Mouse (Mus musculus) heart, embryonic 15.5 days (tissue): Measurements from ENCODE around the gene Adgra1. TPM values are rescaled to one million over a fixed set of nuclear protein-coding genes. Genes with fewer than 3 reads are reported as not detected.
A peak's percentile ranks its signal among the peaks of the same experiment; 100 is the strongest.

Experiments
- ATAC-seq: fragments of 200-750 bp; cut with Nextera tagmentation; replicated peaks from 2 replicates; pipeline ENCODE4 v1.8.0; 2017; ENCODE audit warnings: low read depth, moderate TSS enrichment; ENCODE audit not compliant: insufficient number of reproducible peaks, insufficient read depth, low FRiP score
- H3K27ac ChIP-seq: fragments of 300-500 bp; sonication (generic); 2 replicates; pipeline ENCODE4 v1.5.1; 2015; ENCODE audit warnings: mild to moderate bottlenecking, inconsistent platforms
- H3K27me3 ChIP-seq: fragments of 300-500 bp; sonication (generic); 2 replicates; pipeline ENCODE4 v1.6.1; 2015; ENCODE audit warnings: inconsistent platforms
- H3K36me3 ChIP-seq: fragments of 300-500 bp; sonication (generic); 2 replicates; pipeline ENCODE4 v1.6.1; 2015; ENCODE audit warnings: mild to moderate bottlenecking, inconsistent platforms
- H3K4me1 ChIP-seq: fragments of 300-500 bp; sonication (generic); replicated peaks from 2 replicates; pipeline ENCODE4 v1.6.1; 2015; ENCODE audit warnings: inconsistent platforms
- H3K4me2 ChIP-seq: fragments of 300-500 bp; sonication (generic); 2 replicates; pipeline ENCODE4 v1.6.1; 2015; ENCODE audit warnings: inconsistent platforms, mild to moderate bottlenecking, moderate library complexity
- H3K4me3 ChIP-seq: fragments of 300-500 bp; sonication (generic); 2 replicates; pipeline ENCODE4 v1.5.1; 2015; ENCODE audit warnings: mild to moderate bottlenecking, inconsistent platforms
- H3K9ac ChIP-seq: fragments of 300-500 bp; sonication (generic); 2 replicates; pipeline ENCODE4 v1.6.1; 2015; ENCODE audit warnings: mild to moderate bottlenecking, inconsistent platforms
- H3K9me3 ChIP-seq: fragments of 300-500 bp; sonication (generic); replicated peaks from 2 replicates; pipeline ENCODE4 v1.6.1; 2016; ENCODE audit warnings: inconsistent platforms
- WGBS: fragments of 180-500 bp; shearing (Covaris S2); methylation state at CpG from one replicate; pipeline ENCODE4 v1.1.7; 2015; ENCODE audit warnings: mixed read lengths; 5-methylcytosine and 5-hydroxymethylcytosine counted together
- polyA plus RNA-seq: library from polyadenylated mRNA; unstranded; fragments of >200 nt; fragmentation: Nextera tagmentation; extraction: Ambion mirVana; gene quantifications from 2 replicates; pipeline ENCODE4 v1.2.1, GENCODE M21; 2015

The Adgra1 gene
- polyA plus RNA-seq, 1 experiment from 2014 or later, result not detected

DNA sequence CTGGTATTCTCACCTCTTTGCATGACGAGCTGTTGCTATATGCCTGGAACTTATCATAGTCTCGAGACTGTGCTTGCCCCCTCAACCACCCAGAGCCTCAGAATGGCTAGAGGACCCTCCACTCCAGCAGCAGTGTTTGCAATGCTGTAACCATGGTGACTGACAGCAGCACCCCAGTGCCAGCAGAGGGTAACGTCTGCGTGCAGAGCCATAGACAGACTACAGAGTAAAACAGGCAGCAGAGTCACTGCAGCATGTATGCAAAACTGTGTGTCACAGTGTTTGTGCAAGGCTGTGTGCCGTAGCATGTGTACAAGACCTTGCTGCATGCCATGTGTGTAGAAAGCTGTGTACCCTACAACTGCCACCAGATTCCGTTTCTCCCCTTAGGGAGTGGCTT lies 75.5 kb downstream of the Adgra1 start:
- WGBS, result 39% methylated on average over 6 of the region's 6 CpGs
- Histone ChIP-seq H3K4me1 (peaks cover 5% of the 10 kb centered on the region), H3K27me3 (peaks cover 48% of the 10 kb centered on the region), H3K4me3 (no peak overlapping the region), H3K9ac (no peak overlapping the region), H3K9me3 (no peaks in the 10 kb centered on the region), H3K27ac (no peak overlapping the region), H3K36me3 (no peaks in the 10 kb centered on the region), H3K4me2 (no peak overlapping the region)
- ATAC-seq, result no peak

DNA sequence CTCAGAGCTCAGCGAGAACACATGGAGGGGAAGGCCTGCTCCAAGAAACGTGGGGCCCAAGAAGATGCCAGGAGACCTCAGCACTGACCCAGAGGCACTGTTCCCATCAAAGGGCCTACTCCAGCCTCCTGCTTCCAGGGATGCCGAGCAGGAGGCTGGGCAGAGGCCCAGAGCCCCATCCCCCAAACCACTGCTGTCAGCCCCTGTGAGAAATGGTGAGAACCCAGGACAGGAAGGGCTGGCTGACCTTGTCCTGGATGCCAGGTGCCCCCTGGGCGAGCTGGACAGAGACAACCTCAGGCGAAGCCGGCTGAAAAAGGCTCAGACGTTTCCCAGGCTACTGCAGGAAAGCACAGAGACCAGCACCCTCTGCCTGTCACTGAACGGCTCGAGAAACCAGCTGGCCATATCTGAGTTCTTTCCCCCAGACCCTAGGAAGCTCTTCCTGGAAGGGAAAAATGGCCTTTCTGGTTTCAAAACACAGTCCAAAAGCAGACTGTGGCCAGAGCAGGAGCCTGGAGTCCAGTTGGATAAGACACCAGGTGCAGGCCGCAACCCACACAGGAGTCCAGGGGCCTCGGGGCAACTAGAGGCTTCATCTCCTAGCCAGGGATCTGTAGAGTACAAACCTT lies 76.3 kb downstream of the Adgra1 start:
- Histone ChIP-seq H3K4me1 (peaks cover 8% of the 10 kb centered on the region), H3K27ac (no peak overlapping the region), H3K36me3 (no peaks in the 10 kb centered on the region), H3K9ac (no peak overlapping the region), H3K4me2 (no peak overlapping the region), H3K27me3 (peaks cover 48% of the 10 kb centered on the region), H3K9me3 (no peaks in the 10 kb centered on the region), H3K4me3 (no peak overlapping the region)
- 57% methylated on average over 11 of the region's 11 CpGs for WGBS
- no peak for ATAC-seq

- Histone ChIP-seq H3K4me2 (peak overlapping the region; percentile 51), H3K27me3 (peaks cover 72% of the 10 kb centered on the region), H3K27ac (no peak overlapping the region), H3K4me3 (peak overlapping the region; percentile 31), H3K9ac (no peak overlapping the region), H3K36me3 (no peaks in the 10 kb centered on the region), H3K9me3 (no peaks in the 10 kb centered on the region), H3K4me1 (peaks cover 10% of the 10 kb centered on the region)
- 11% methylated on average over 29 of the region's 29 CpGs for WGBS
- ATAC-seq, result no peak; the same call in 1 of the 2 replicates
Measured at GRCm38 (mm10) chr7:139914141-139915047, 80.4 kb downstream of the Adgra1 start.

DNA sequence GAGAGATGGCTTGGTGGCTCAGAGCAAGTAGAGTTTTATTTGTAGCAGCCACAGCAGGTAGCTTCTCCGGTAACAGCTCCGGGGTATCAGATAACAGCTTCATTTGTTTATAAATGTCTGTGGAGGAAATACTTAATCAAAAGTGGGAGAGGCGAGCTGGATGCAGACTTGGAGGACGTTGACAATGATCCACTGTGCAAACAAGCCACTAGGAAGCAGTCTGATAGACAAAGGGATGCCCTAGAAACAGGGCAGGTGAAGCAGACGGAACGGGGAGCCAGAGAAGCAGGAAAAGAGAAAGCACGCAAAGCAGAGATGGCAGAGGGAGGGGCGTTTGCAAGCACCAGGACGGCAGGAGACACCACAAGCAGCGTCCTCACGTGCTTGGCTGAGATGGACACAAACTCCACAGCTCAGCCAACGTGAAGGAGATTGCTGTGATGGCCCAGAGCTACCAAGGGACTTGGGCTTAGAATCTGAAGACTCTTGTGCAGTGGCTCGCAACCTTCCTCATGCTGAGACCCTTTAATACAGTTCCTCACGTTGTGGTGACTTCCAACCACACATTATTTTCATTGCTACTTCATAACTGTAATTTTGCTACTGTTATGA lies 81.8 kb downstream of the Adgra1 start:
- WGBS, result 7% methylated on average over 14 of the region's 14 CpGs
- Histone ChIP-seq H3K36me3 (no peaks in the 10 kb centered on the region), H3K4me3 (no peak overlapping the region), H3K9ac (no peak overlapping the region), H3K9me3 (no peaks in the 10 kb centered on the region), H3K4me2 (no peak overlapping the region), H3K27ac (no peak overlapping the region), H3K27me3 (peaks cover 85% of the 10 kb centered on the region), H3K4me1 (peaks cover 10% of the 10 kb centered on the region)
- ATAC-seq, result no peak

- peaks cover 10% of the 10 kb centered on the region for H3K4me1 ChIP-seq
- no peak overlapping the region for H3K4me3 ChIP-seq
- peaks cover 84% of the 10 kb centered on the region for H3K27me3 ChIP-seq
- ATAC-seq, result no peak
- no peak overlapping the region for H3K9ac ChIP-seq
- 0% methylated on average over 1 of the region's 1 CpGs for WGBS
- H3K27ac ChIP-seq, result no peak overlapping the region
- H3K36me3 ChIP-seq, result no peaks in the 10 kb centered on the region
- no peaks in the 10 kb centered on the region for H3K9me3 ChIP-seq
- no peak overlapping the region for H3K4me2 ChIP-seq
Measured at GRCm38 (mm10) chr7:139916345-139916744, 82.4 kb downstream of the Adgra1 start.

- ATAC-seq, result no peak
- Histone ChIP-seq H3K9ac (no peak overlapping the region), H3K9me3 (no peaks in the 10 kb centered on the region), H3K4me1 (peaks cover 10% of the 10 kb centered on the region), H3K27me3 (peaks cover 82% of the 10 kb centered on the region), H3K4me2 (no peak overlapping the region), H3K36me3 (no peaks in the 10 kb centered on the region), H3K27ac (no peak overlapping the region), H3K4me3 (no peak overlapping the region)
- WGBS, result 78% methylated on average over 4 of the region's 4 CpGs
Measured at GRCm38 (mm10) chr7:139918262-139918661, 84.3 kb downstream of the Adgra1 start.

Other genes with a start within 250 kb of the Adgra1 start
- 0.20 and 0.47 TPM in 2 replicates for gene Cfap46, start 150.4 kb upstream of the Adgra1 start, polyA plus RNA-seq
- 0.11 and 0.68 TPM in 2 replicates for gene Kndc1, start 60.5 kb downstream of the Adgra1 start, polyA plus RNA-seq
- 0.60 TPM in 1 of 2 replicates, not detected in the other for gene Utf1, start 109.6 kb downstream of the Adgra1 start, polyA plus RNA-seq
- 0.57 TPM in 1 of 2 replicates, not detected in the other for gene 6430531B16Rik, start 144.6 kb downstream of the Adgra1 start, polyA plus RNA-seq
- gene Adam8, start 158.4 kb downstream of the Adgra1 start, polyA plus RNA-seq, result 1.3 and 3.1 TPM in 2 replicates
- gene Zfp511, start 202.2 kb downstream of the Adgra1 start, polyA plus RNA-seq, result 27.6 and 32.0 TPM in 2 replicates
- 27.4 and 37.0 TPM in 2 replicates for gene Tubgcp2, start 202.5 kb downstream of the Adgra1 start, polyA plus RNA-seq
- gene Msx3, start 214.9 kb downstream of the Adgra1 start, polyA plus RNA-seq, result not detected in 2 replicates
- gene Caly, start 248.4 kb downstream of the Adgra1 start, polyA plus RNA-seq, result 0.45 and 0.67 TPM in 2 replicates